11 mouse cellular contexts compared by ENCODE assay signal in the genomic region with DNA sequence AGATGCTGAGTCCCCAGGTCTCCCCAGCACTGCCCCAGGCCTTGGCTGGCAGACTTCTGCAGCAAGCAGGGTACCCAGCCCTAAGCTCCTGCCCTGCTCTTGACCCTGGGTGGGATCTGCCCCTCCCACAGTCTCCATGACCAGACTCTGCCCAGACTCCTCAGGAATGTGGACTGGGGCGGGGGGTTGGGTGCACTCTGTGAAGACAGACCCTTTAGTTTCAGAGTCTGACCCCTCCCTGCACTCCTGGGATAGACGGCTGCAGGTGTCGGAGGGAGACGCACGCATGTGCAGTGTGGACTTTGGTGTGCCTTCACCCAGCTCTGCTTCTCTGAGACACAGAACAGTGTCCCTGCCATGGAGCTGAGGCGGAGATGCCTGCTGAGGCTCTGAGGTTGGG. TPM values are rescaled to one million over a fixed set of nuclear protein-coding genes. Genes with fewer than 3 reads are reported as not detected.
DNase-seq lines count a peak whose midpoint lies in the region; ATAC-seq and TF ChIP-seq lines count a peak whose summit lies in the region.
"Had no signal": no experiment of that assay in that cellular context is flagged by ENCODE, and none has a peak within 500 bp of the region (broad histone marks: within the 10 kb centered on the region; RNA-seq: fewer than 3 reads in every experiment).

No protein-coding gene starts in this region.

- H3K9me3 ChIP-seq in forebrain, embryonic 12.5 days, result no peaks in the 10 kb centered on the region
- no peaks in the 10 kb centered on the region for H3K9me3 ChIP-seq in forebrain, embryonic 16.5 days (ENCODE audit: control insufficient read depth, low read length)
- no peaks in the 10 kb centered on the region for H3K9me3 ChIP-seq in lung, postnatal 0 days (ENCODE audit: low read length)
- no peaks in the 10 kb centered on the region for H3K9me3 ChIP-seq in intestine, embryonic 15.5 days
- H3K9me3 ChIP-seq in stomach, embryonic 16.5 days (replicated peaks; ENCODE audit: control insufficient read depth, low read length), result no peaks in the 10 kb centered on the region
- H3K9me3 ChIP-seq in forebrain, embryonic 13.5 days (replicated peaks), result no peaks in the 10 kb centered on the region
- H3K9me3 ChIP-seq: hindbrain, embryonic 15.5 days had no signal

- peaks cover 51% of the 10 kb centered on the region for H3K4me1 ChIP-seq in forebrain, embryonic 12.5 days
- H3K4me1 ChIP-seq in forebrain, embryonic 16.5 days (replicated peaks; ENCODE audit: control insufficient read depth, insufficient read depth, low read length), result peaks cover 13% of the 10 kb centered on the region
- H3K4me1 ChIP-seq in lung, postnatal 0 days (ENCODE audit: insufficient read depth, low read depth, low read length), result peaks cover 4% of the 10 kb centered on the region; the same call in 1 of the 2 replicates
- peaks cover 32% of the 10 kb centered on the region for H3K4me1 ChIP-seq in intestine, embryonic 15.5 days (replicated peaks)
- peaks cover 30% of the 10 kb centered on the region for H3K4me1 ChIP-seq in stomach, embryonic 16.5 days (ENCODE audit: control insufficient read depth, insufficient read depth, low read length)
- H3K4me1 ChIP-seq in forebrain, embryonic 13.5 days, result peaks cover 34% of the 10 kb centered on the region

- no peak overlapping the region for H3K4me2 ChIP-seq in forebrain, embryonic 12.5 days
- no peak overlapping the region for H3K4me2 ChIP-seq in forebrain, embryonic 16.5 days (ENCODE audit: low read length)
- no peak overlapping the region for H3K4me2 ChIP-seq in lung, postnatal 0 days (replicated peaks; ENCODE audit: low read depth, low read length)
- peak overlapping the region; percentile 28; the same call in 1 of the 2 replicates for H3K4me2 ChIP-seq in intestine, embryonic 15.5 days (replicated peaks)
- peak overlapping the region; percentile 24 for H3K4me2 ChIP-seq in stomach, embryonic 16.5 days (ENCODE audit: low read depth, low read length)
- H3K4me2 ChIP-seq in forebrain, embryonic 13.5 days, result no peak overlapping the region
- H3K4me2 ChIP-seq: hindbrain, embryonic 15.5 days; liver, embryonic 11.5 days had no signal

- no peak for TF ChIP-seq EP300 in lung, postnatal 0 days (IDR thresholded peaks at IDR 0.05)

- no peak for ATAC-seq in forebrain, embryonic 12.5 days (ENCODE audit: low FRiP score)
- ATAC-seq in forebrain, embryonic 16.5 days, result no peak
- ATAC-seq in lung, postnatal 0 days, result peak; percentile 33
- peak; percentile 67 for ATAC-seq in intestine, embryonic 15.5 days
- peak; percentile 31; the same call in 1 of the 2 replicates for ATAC-seq in stomach, embryonic 16.5 days (ENCODE audit: insufficient read depth, low FRiP score)
- ATAC-seq in forebrain, embryonic 13.5 days, result no peak

- no peak for DNase-seq in lung, postnatal 0 days (ENCODE audit: low spot score)
- DNase-seq in lung, adult 18-20 months, result no peak
- no peak for DNase-seq in T-cell, adult 2 months (ENCODE audit: low spot score)
- DNase-seq: cerebellum, adult 18-20 months had no signal

- peaks cover 4% of the 10 kb centered on the region; the same call in 1 of the 2 replicates for H3K27me3 ChIP-seq in forebrain, embryonic 12.5 days
- H3K27me3 ChIP-seq in forebrain, embryonic 16.5 days (replicated peaks; ENCODE audit: control insufficient read depth, insufficient read depth, low read length), result no peaks in the 10 kb centered on the region
- H3K27me3 ChIP-seq in lung, postnatal 0 days (replicated peaks; ENCODE audit: insufficient read depth, low read length), result no peaks in the 10 kb centered on the region
- no peaks in the 10 kb centered on the region for H3K27me3 ChIP-seq in intestine, embryonic 15.5 days (replicated peaks)
- no peaks in the 10 kb centered on the region for H3K27me3 ChIP-seq in stomach, embryonic 16.5 days (ENCODE audit: control insufficient read depth, insufficient read depth, low read length)
- H3K27me3 ChIP-seq in forebrain, embryonic 13.5 days, result 0 out of 2 replicates have a peak, but pooled peaks cover 3% of the 10 kb centered on the region
- H3K27me3 ChIP-seq: hindbrain, embryonic 15.5 days had no signal

- no peak for TF ChIP-seq CTCF in lung, postnatal 0 days (IDR thresholded peaks at IDR 0.05)

- no peaks in the 10 kb centered on the region for H3K36me3 ChIP-seq in forebrain, embryonic 12.5 days (replicated peaks)
- no peaks in the 10 kb centered on the region for H3K36me3 ChIP-seq in forebrain, embryonic 16.5 days (ENCODE audit: control insufficient read depth, insufficient read depth)
- no peaks in the 10 kb centered on the region for H3K36me3 ChIP-seq in lung, postnatal 0 days (ENCODE audit: insufficient read depth, low read length)
- no peaks in the 10 kb centered on the region for H3K36me3 ChIP-seq in intestine, embryonic 15.5 days
- no peaks in the 10 kb centered on the region for H3K36me3 ChIP-seq in stomach, embryonic 16.5 days (ENCODE audit: control insufficient read depth, insufficient read depth, low read length)
- no peaks in the 10 kb centered on the region for H3K36me3 ChIP-seq in forebrain, embryonic 13.5 days (ENCODE audit: poor library complexity, severe bottlenecking)
- H3K36me3 ChIP-seq: hindbrain, embryonic 15.5 days had no signal

- no peak overlapping the region for H3K4me3 ChIP-seq in forebrain, embryonic 12.5 days (replicated peaks)
- no peak overlapping the region for H3K4me3 ChIP-seq in forebrain, embryonic 16.5 days (replicated peaks; ENCODE audit: low read length)
- no peak overlapping the region for H3K4me3 ChIP-seq in lung, postnatal 0 days (ENCODE audit: low read depth, low read length)
- H3K4me3 ChIP-seq in intestine, embryonic 15.5 days (replicated peaks), result no peak overlapping the region
- no peak overlapping the region for H3K4me3 ChIP-seq in stomach, embryonic 16.5 days (replicated peaks; ENCODE audit: low read length)
- no peak overlapping the region for H3K4me3 ChIP-seq in forebrain, embryonic 13.5 days
- H3K4me3 ChIP-seq: hindbrain, embryonic 15.5 days had no signal

- 39% methylated on average over 6 of the region's 6 CpGs for WGBS in forebrain, embryonic 12.5 days
- WGBS in forebrain, embryonic 16.5 days, result 51% methylated on average over 6 of the region's 6 CpGs
- 31% methylated on average over 6 of the region's 6 CpGs for WGBS in lung, postnatal 0 days
- WGBS in intestine, embryonic 15.5 days, result 13% methylated on average over 6 of the region's 6 CpGs
- 24% methylated on average over 6 of the region's 6 CpGs for WGBS in stomach, embryonic 16.5 days
- WGBS in forebrain, embryonic 13.5 days, result 38% methylated on average over 6 of the region's 6 CpGs

- no peak overlapping the region for H3K27ac ChIP-seq in forebrain, embryonic 12.5 days
- no peak overlapping the region for H3K27ac ChIP-seq in forebrain, embryonic 16.5 days (ENCODE audit: low read length)
- no peak overlapping the region for H3K27ac ChIP-seq in lung, postnatal 0 days (ENCODE audit: low read length)
- peak overlapping the region; percentile 34; the same call in 1 of the 2 replicates for H3K27ac ChIP-seq in intestine, embryonic 15.5 days
- peak overlapping the region; percentile 75 for H3K27ac ChIP-seq in stomach, embryonic 16.5 days (ENCODE audit: low read length)
- no peak overlapping the region for H3K27ac ChIP-seq in forebrain, embryonic 13.5 days
- H3K27ac ChIP-seq: hindbrain, embryonic 15.5 days had no signal

- H3K9ac ChIP-seq in forebrain, embryonic 12.5 days, result peak overlapping the region; percentile 9; the same call in 1 of the 2 replicates
- H3K9ac ChIP-seq in forebrain, embryonic 16.5 days (replicated peaks; ENCODE audit: low read depth, low read length), result no peak overlapping the region
- H3K9ac ChIP-seq in lung, postnatal 0 days (replicated peaks; ENCODE audit: low read depth), result no peak overlapping the region
- H3K9ac ChIP-seq in intestine, embryonic 15.5 days, result peak overlapping the region; percentile 17; the same call in 1 of the 2 replicates
- H3K9ac ChIP-seq in stomach, embryonic 16.5 days (ENCODE audit: low read length), result peak overlapping the region; percentile 64
- H3K9ac ChIP-seq in forebrain, embryonic 13.5 days, result no peak overlapping the region
- H3K9ac ChIP-seq: hindbrain, embryonic 15.5 days had no signal

RNA-seq across cellular contexts. Expression of a gene that starts 30.0 kb away (rescaled TPM):
- polyA plus RNA-seq in forebrain, embryonic 12.5 days (2016; fragmentation: Nextera tagmentation; extraction: Ambion mirVana), result 1.00 and 1.1 TPM in 2 replicates
- polyA plus RNA-seq in forebrain, embryonic 16.5 days (2015; fragmentation: Nextera tagmentation; extraction: Ambion mirVana), result 11.6 and 19.8 TPM in 2 replicates
- polyA plus RNA-seq in lung, postnatal 0 days (2015; fragmentation: Nextera tagmentation; extraction: Ambion mirVana), result 0.79 and 0.83 TPM in 2 replicates
- 2.0 and 2.3 TPM in 2 replicates for polyA plus RNA-seq in intestine, embryonic 15.5 days (2015; fragmentation: Nextera tagmentation; extraction: Ambion mirVana)
- polyA plus RNA-seq in stomach, embryonic 16.5 days (2015; fragmentation: Nextera tagmentation; extraction: Ambion mirVana), result 3.0 and 3.5 TPM in 2 replicates
- polyA plus RNA-seq in forebrain, embryonic 13.5 days (2015; fragmentation: Nextera tagmentation; extraction: Ambion mirVana), result 3.3 and 3.8 TPM in 2 replicates

RNA-seq across cellular contexts. Expression of a gene that starts 36.9 kb away (rescaled TPM):
- 1.9 and 2.0 TPM in 2 replicates for polyA plus RNA-seq in forebrain, embryonic 12.5 days (2016; fragmentation: Nextera tagmentation; extraction: Ambion mirVana)
- 0.92 and 1.5 TPM in 2 replicates for polyA plus RNA-seq in forebrain, embryonic 16.5 days (2015; fragmentation: Nextera tagmentation; extraction: Ambion mirVana)
- polyA plus RNA-seq in lung, postnatal 0 days (2015; fragmentation: Nextera tagmentation; extraction: Ambion mirVana), result 9.7 and 10.3 TPM in 2 replicates
- polyA plus RNA-seq in intestine, embryonic 15.5 days (2015; fragmentation: Nextera tagmentation; extraction: Ambion mirVana), result 6.7 and 7.2 TPM in 2 replicates
- 9.5 and 12.1 TPM in 2 replicates for polyA plus RNA-seq in stomach, embryonic 16.5 days (2015; fragmentation: Nextera tagmentation; extraction: Ambion mirVana)
- polyA plus RNA-seq in forebrain, embryonic 13.5 days (2015; fragmentation: Nextera tagmentation; extraction: Ambion mirVana), result 1.0 and 1.3 TPM in 2 replicates

Comparison
In these comparisons a context has a peak if more than half of its experiments do, and no peak if none do; other contexts are left out.
1. H3K9ac ChIP-seq: peak in forebrain, embryonic 12.5 days (single experiment), intestine, embryonic 15.5 days (single experiment) and stomach, embryonic 16.5 days (single experiment); none in forebrain, embryonic 16.5 days (single experiment), lung, postnatal 0 days (single experiment) and forebrain, embryonic 13.5 days (single experiment).
2. ATAC-seq: peak in lung, postnatal 0 days (single experiment), intestine, embryonic 15.5 days (single experiment) and stomach, embryonic 16.5 days (single experiment); none in forebrain, embryonic 12.5 days (single experiment), forebrain, embryonic 16.5 days (single experiment) and forebrain, embryonic 13.5 days (single experiment).
3. H3K27ac ChIP-seq: peak in intestine, embryonic 15.5 days (single experiment) and stomach, embryonic 16.5 days (single experiment); none in forebrain, embryonic 12.5 days (single experiment), forebrain, embryonic 16.5 days (single experiment), lung, postnatal 0 days (single experiment) and forebrain, embryonic 13.5 days (single experiment).
4. H3K4me2 ChIP-seq: peak in intestine, embryonic 15.5 days (single experiment) and stomach, embryonic 16.5 days (single experiment); none in forebrain, embryonic 12.5 days (single experiment), forebrain, embryonic 16.5 days (single experiment), lung, postnatal 0 days (single experiment) and forebrain, embryonic 13.5 days (single experiment).